Comparison of ENCODE assay signal across 8 mouse cellular contexts in genomic region chr5:98863891-98864290, GRCm38 (mm10). TPM values are rescaled to one million over a fixed set of nuclear protein-coding genes. Genes with fewer than 3 reads are reported as not detected.
A peak's percentile ranks its signal among the peaks of the same experiment; 100 is the strongest.
DNase-seq lines count a peak whose midpoint lies in the region; ATAC-seq and TF ChIP-seq lines count a peak whose summit lies in the region.

No protein-coding gene starts in this region.

- 1% methylated on average over 6 of the region's 6 CpGs for whole genome bisulfite sequencing in limb, embryonic 15.5 days
- 0% methylated on average over 6 of the region's 6 CpGs for WGBS in stomach, embryonic 16.5 days

- no peak overlapping the region; the same call in 1 of the 2 replicates for H3K4me3 ChIP-seq in gastrocnemius, adult 2 months
- no peak overlapping the region for H3K4me3 ChIP-seq in limb, embryonic 15.5 days
- H3K4me3 ChIP-seq in stomach, embryonic 16.5 days (replicated peaks; ENCODE audit: low read length): 0 out of 2 replicates have a peak overlapping the region, but pooled peaks have one; percentile 3

- no peak for ATAC-seq in limb, embryonic 15.5 days (ENCODE audit: insufficient number of reproducible peaks, low FRiP score, low TSS enrichment, low read depth)
- no peak for ATAC-seq in stomach, embryonic 16.5 days (ENCODE audit: insufficient read depth, low FRiP score)

- H3K27ac ChIP-seq in gastrocnemius, adult 2 months: no peak overlapping the region
- H3K27ac ChIP-seq in limb, embryonic 15.5 days: no peak overlapping the region
- H3K27ac ChIP-seq in stomach, embryonic 16.5 days (ENCODE audit: low read length): no peak overlapping the region

- H3K4me1 ChIP-seq in limb, embryonic 15.5 days: no peaks in the 10 kb centered on the region
- H3K4me1 ChIP-seq in stomach, embryonic 16.5 days (ENCODE audit: control insufficient read depth, insufficient read depth, low read length): peaks cover 3% of the 10 kb centered on the region; the same call in 1 of the 2 replicates

- H3K36me3 ChIP-seq in limb, embryonic 15.5 days: no peaks in the 10 kb centered on the region
- no peaks in the 10 kb centered on the region for H3K36me3 ChIP-seq in stomach, embryonic 16.5 days (ENCODE audit: control insufficient read depth, insufficient read depth, low read length)

- H3K4me2 ChIP-seq in limb, embryonic 15.5 days: peak overlapping the region; percentile 19; the same call in 1 of the 2 replicates
- H3K4me2 ChIP-seq in stomach, embryonic 16.5 days (ENCODE audit: low read depth, low read length): peak overlapping the region; percentile 42; the same call in 1 of the 2 replicates

- H3K9me3 ChIP-seq in limb, embryonic 15.5 days: no peaks in the 10 kb centered on the region
- no peaks in the 10 kb centered on the region for H3K9me3 ChIP-seq in stomach, embryonic 16.5 days (replicated peaks; ENCODE audit: control insufficient read depth, low read length)

- 0 out of 2 replicates have a peak, but pooled peaks cover 5% of the 10 kb centered on the region for H3K27me3 ChIP-seq in limb, embryonic 15.5 days
- H3K27me3 ChIP-seq in stomach, embryonic 16.5 days (ENCODE audit: control insufficient read depth, insufficient read depth, low read length): no peaks in the 10 kb centered on the region

- no peak for DNase-seq in gastrocnemius, adult 2 months
- DNase-seq in gastrocnemius, postnatal 4 days (ENCODE audit: low spot score in 2 of 2): no peak
- DNase-seq in 416B (ENCODE audit: low read depth): peak; percentile 58
- peak; percentile 77 to 85 for DNase-seq in cerebellum, postnatal 10 days
- peak; percentile 2 to 33 for DNase-seq in heart, postnatal 14 days
- no peak for DNase-seq in urinary bladder, postnatal 4 days (ENCODE audit: low spot score in 2 of 2)

- no peak overlapping the region for H3K9ac ChIP-seq in limb, embryonic 15.5 days
- H3K9ac ChIP-seq in stomach, embryonic 16.5 days (ENCODE audit: low read length): 0 out of 2 replicates have a peak overlapping the region, but pooled peaks have one; percentile 25

- intact Hi-C loops in gastrocnemius, adult 2 months (cut with DNase I): loop anchor here (1.0 to 10.0 kb wide), 2 partner anchors 515 to 1739 kb away; no protein-coding TSS in a partner anchor
- intact Hi-C loops in heart, postnatal 14 days (cut with DNase I): loop anchor here (2.0 kb wide), 1 partner anchor 515 kb away; no protein-coding TSS in a partner anchor

- peak; percentile 62 for TF ChIP-seq CTCF in gastrocnemius, adult 2 months (IDR thresholded peaks at IDR 0.05)

RNA-seq across cellular contexts. Expression of gene Bmp3, which starts 9.7 kb away (rescaled TPM):
- 1 to 10 TPM in 1 of 2 experiments, under 1 TPM in 1; 0.64 to 1.5 TPM for total RNA-seq in gastrocnemius, adult 2 months (2021)
- total RNA-seq in gastrocnemius, postnatal 4 days (2021): 1 to 10 TPM; 7.3 to 7.9 TPM
- total RNA-seq in heart, postnatal 14 days (2021): under 1 TPM; 0.24 to 0.31 TPM
- polyA plus RNA-seq in limb, embryonic 15.5 days (2015; fragmentation: Nextera tagmentation; extraction: Ambion mirVana): 8.5 and 10.3 TPM in 2 replicates
- polyA plus RNA-seq in stomach, embryonic 16.5 days (2015; fragmentation: Nextera tagmentation; extraction: Ambion mirVana): 3.0 and 4.1 TPM in 2 replicates

Comparison
In these comparisons a context has a peak if more than half of its experiments do, and no peak if none do; other contexts are left out.
1. DNase-seq: peak in 416B (single experiment), cerebellum, postnatal 10 days (2 of 2) and heart, postnatal 14 days (2 of 2); none in gastrocnemius, adult 2 months (single experiment), gastrocnemius, postnatal 4 days (0 of 2) and urinary bladder, postnatal 4 days (0 of 2).